Mouse (Mus musculus) embryo, embryonic 11 days (tissue): ENCODE results near the gene Rprd1b.
A peak's percentile ranks its signal among the peaks of the same experiment; 100 is the strongest.

ENCODE experiments used
- DNase-seq: peaks from one replicate; pipeline ENCODE4 v3.0.0-alpha.2; 2015

Gene Rprd1b

GRCm38 (mm10) chr2:158128461-158129130 lies 100.3 kb downstream of the Rprd1b start:
- DNase-seq = no peak

GRCm38 (mm10) chr2:158129291-158130002 lies 101.2 kb downstream of the Rprd1b start:
- no peak for DNase-seq

GRCm38 (mm10) chr2:158130391-158130986 lies 102.2 kb downstream of the Rprd1b start:
- DNase-seq = peak; percentile 83

- DNase-seq = no peak
Observed at GRCm38 (mm10) chr2:158131197-158131835, 103.0 kb downstream of the Rprd1b start.

- DNase-seq = no peak
Observed at GRCm38 (mm10) chr2:158132320-158132719, 104.0 kb downstream of the Rprd1b start.

- DNase-seq = no peak
Observed at GRCm38 (mm10) chr2:158133050-158133449, 104.8 kb downstream of the Rprd1b start.

GRCm38 (mm10) chr2:158136205-158136604 lies 107.9 kb downstream of the Rprd1b start:
- DNase-seq = no peak

GRCm38 (mm10) chr2:158137771-158138170 lies 109.5 kb downstream of the Rprd1b start:
- DNase-seq = no peak

GRCm38 (mm10) chr2:158138778-158139177 lies 110.5 kb downstream of the Rprd1b start:
- DNase-seq = no peak

GRCm38 (mm10) chr2:158139628-158140027 lies 111.3 kb downstream of the Rprd1b start:
- DNase-seq = no peak

GRCm38 (mm10) chr2:158140664-158141063 lies 112.4 kb downstream of the Rprd1b start:
- DNase-seq = no peak

GRCm38 (mm10) chr2:158141271-158141670 lies 113.0 kb downstream of the Rprd1b start:
- no peak for DNase-seq

- no peak for DNase-seq
Observed at GRCm38 (mm10) chr2:158141690-158142440, 113.6 kb downstream of the Rprd1b start.

- DNase-seq = no peak
Observed at GRCm38 (mm10) chr2:158142981-158143380, 114.7 kb downstream of the Rprd1b start.

- no peak for DNase-seq
Observed at GRCm38 (mm10) chr2:158143816-158144215, 115.5 kb downstream of the Rprd1b start.

GRCm38 (mm10) chr2:158144263-158144662 lies 116.0 kb downstream of the Rprd1b start:
- DNase-seq = no peak

GRCm38 (mm10) chr2:158144750-158145527 lies 116.6 kb downstream of the Rprd1b start:
- no peak for DNase-seq

- DNase-seq = no peak
Observed at GRCm38 (mm10) chr2:158145528-158146065, 117.3 kb downstream of the Rprd1b start.

GRCm38 (mm10) chr2:158146223-158146622 lies 117.9 kb downstream of the Rprd1b start, which contains the start of gene Tgm2:
Gene Tgm2 (minus strand): TSS chr2:158146436.
- peak; percentile 88 for DNase-seq

- no peak for DNase-seq
Observed at GRCm38 (mm10) chr2:158146971-158147370, 118.7 kb downstream of the Rprd1b start.

- DNase-seq = no peak
Observed at GRCm38 (mm10) chr2:158151077-158151476, 122.8 kb downstream of the Rprd1b start.
